Mouse (Mus musculus) cerebellum, adult 2 months (tissue): ENCODE results near the gene Sh3gl3. TPM values are rescaled to one million over a fixed set of nuclear protein-coding genes. Genes with fewer than 3 reads are reported as not detected.
A peak's percentile ranks its signal among the peaks of the same experiment; 100 is the strongest.

ENCODE experiments used
- DNase-seq, 2 experiments: peaks; one replicate each; pipeline ENCODE4 v3.0.0; 2021
- H3K27ac ChIP-seq: fragments of 200-500 bp; 2 replicates; pipeline ENCODE4 v1.5.1; 2012; ENCODE audit warnings: low read length, control low read depth, inconsistent platforms; ENCODE audit not compliant: insufficient read depth
- H3K27me3 ChIP-seq: fragments of 200-500 bp; 2 replicates; pipeline ENCODE4 v1.6.1; 2012; ENCODE audit warnings: inconsistent platforms, mild to moderate bottlenecking, low read length, moderate library complexity; ENCODE audit not compliant: control insufficient read depth, insufficient read depth
- H3K4me1 ChIP-seq: fragments of 200-500 bp; 2 replicates; pipeline ENCODE4 v1.6.1; 2011; ENCODE audit warnings: low read length; ENCODE audit not compliant: control insufficient read depth, insufficient read depth
- H3K4me3 ChIP-seq: fragments of 200-500 bp; replicated peaks from 2 replicates; pipeline ENCODE3; 2011; ENCODE audit warnings: mild to moderate bottlenecking, low read depth, low read length, control low read depth; ENCODE audit not compliant: insufficient read depth
- CTCF ChIP-seq: fragments of 200-500 bp; IDR thresholded peaks from 2 replicates; pipeline ENCODE4 v1.5.1; 2011; ENCODE audit warnings: low read depth, mild to moderate bottlenecking, control low read depth, low read length, moderate library complexity, borderline replicate concordance; ENCODE audit not compliant: insufficient read depth
- POLR2A ChIP-seq: fragments of 200-500 bp; IDR thresholded peaks from 2 replicates; pipeline ENCODE4 v1.6.1; 2011; ENCODE audit warnings: low read length, control low read depth, borderline replicate concordance; ENCODE audit not compliant: insufficient read depth
- WGBS: fragments of 180-500 bp; shearing (Covaris S2); methylation state at CpG from one replicate; pipeline ENCODE4 v1.1.7; 2018; 5-methylcytosine and 5-hydroxymethylcytosine counted together
- polyA plus RNA-seq: library from polyadenylated mRNA; depleted of rRNA; stranded (reverse); fragments of >200 nt; gene quantifications from 2 replicates; pipeline ENCODE4 v1.2.3, GENCODE M21; 2012

Gene Sh3gl3
- polyA plus RNA-seq, 1 experiment = 28.4 TPM

DNA sequence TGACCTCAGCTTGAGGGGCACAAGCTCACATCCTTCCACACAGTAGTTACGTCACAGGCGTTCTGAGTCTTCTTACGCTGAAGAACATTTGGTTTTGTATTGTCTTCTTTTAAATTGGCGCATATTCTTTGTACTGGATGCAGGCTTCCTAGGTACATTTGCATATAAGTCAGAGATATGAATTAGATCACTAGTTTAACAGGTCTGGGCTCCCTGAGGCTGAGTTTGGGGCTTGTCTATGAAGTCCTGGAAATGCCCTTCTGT, 63.2 kb downstream of the Sh3gl3 start:
- no peak for TF ChIP-seq CTCF
- no peak for TF ChIP-seq POLR2A
- Histone ChIP-seq H3K27ac (no peak overlapping the region), H3K4me1 (no peaks in the 10 kb centered on the region), H3K4me3 (no peak overlapping the region), H3K27me3 (no peaks in the 10 kb centered on the region; the same call in 1 of the 2 replicates)
- 94% methylated on average over 4 of the region's 4 CpGs for WGBS
- DNase-seq = no peak

DNA sequence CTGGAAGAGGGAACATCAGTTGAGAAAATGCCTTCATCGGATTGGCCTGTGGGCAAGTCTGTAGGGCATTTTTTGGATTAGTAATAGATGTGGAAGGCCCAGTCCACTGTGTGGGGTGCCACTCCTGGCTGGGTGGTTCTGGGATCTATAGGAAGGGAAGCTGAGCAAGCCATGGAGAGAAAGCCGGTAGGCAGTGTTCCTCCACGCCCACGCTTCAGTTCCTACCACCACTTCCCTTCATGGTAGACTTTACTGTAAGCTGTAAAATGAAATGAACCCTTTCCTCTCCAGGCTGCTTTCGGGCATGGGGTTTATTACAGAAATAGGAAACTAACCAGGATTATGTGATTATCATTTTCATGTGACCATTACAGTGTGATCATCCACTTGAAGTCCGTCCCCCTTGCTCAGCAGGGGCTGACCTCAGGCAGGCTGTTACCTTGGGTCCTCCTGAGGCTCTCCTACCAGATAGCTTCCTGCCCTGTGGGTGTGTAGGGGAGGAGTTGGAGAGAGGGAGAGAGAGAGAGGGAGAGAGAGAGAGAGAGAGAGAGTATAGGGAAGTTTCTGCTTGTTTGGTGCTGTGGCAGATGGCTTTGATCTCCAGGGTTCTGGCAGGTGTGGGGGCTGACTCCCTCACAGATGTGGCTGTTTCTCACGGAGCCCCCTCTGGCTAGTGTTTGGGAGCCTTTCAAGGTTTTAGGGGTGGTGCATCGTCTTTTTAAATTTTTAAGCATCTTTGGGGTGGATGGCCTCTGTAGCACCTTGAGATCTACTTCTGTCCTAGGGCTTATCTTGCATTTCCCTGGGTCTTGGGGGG, 67.0 kb downstream of the Sh3gl3 start:
- no peaks in the 10 kb centered on the region for H3K4me1 ChIP-seq
- 75% methylated on average over 8 of the region's 8 CpGs for WGBS
- H3K27ac ChIP-seq = no peak overlapping the region
- DNase-seq = no peak
- TF ChIP-seq POLR2A (no peak), CTCF (no peak)
- H3K27me3 ChIP-seq = no peaks in the 10 kb centered on the region; the same call in 1 of the 2 replicates
- no peak overlapping the region for H3K4me3 ChIP-seq

DNA sequence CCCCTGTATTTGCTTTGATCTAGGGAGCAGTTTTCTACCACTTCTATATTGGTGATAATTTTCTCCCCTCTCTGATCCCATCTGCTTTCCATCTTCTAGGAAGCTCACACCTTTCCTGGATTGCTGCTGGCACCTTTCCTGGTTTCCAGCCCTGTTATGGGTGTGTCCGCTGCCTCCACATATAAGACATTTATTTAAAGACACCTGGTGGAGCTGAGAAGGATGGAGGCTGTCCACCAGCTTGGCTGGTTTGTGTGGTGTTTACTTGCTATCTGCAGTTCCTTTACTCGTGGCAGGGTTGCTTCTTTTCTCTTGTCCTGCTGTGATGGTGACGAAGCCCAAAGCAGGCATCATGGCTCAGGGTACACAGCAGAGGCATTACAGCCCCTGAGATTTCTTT, 71.1 kb downstream of the Sh3gl3 start:
- no peaks in the 10 kb centered on the region for H3K27me3 ChIP-seq
- TF ChIP-seq CTCF = no peak
- no peak for TF ChIP-seq POLR2A
- H3K27ac ChIP-seq = no peak overlapping the region
- H3K4me1 ChIP-seq = no peaks in the 10 kb centered on the region
- no peak for DNase-seq
- no peak overlapping the region for H3K4me3 ChIP-seq
- 72% methylated on average over 3 of the region's 3 CpGs for WGBS

DNA sequence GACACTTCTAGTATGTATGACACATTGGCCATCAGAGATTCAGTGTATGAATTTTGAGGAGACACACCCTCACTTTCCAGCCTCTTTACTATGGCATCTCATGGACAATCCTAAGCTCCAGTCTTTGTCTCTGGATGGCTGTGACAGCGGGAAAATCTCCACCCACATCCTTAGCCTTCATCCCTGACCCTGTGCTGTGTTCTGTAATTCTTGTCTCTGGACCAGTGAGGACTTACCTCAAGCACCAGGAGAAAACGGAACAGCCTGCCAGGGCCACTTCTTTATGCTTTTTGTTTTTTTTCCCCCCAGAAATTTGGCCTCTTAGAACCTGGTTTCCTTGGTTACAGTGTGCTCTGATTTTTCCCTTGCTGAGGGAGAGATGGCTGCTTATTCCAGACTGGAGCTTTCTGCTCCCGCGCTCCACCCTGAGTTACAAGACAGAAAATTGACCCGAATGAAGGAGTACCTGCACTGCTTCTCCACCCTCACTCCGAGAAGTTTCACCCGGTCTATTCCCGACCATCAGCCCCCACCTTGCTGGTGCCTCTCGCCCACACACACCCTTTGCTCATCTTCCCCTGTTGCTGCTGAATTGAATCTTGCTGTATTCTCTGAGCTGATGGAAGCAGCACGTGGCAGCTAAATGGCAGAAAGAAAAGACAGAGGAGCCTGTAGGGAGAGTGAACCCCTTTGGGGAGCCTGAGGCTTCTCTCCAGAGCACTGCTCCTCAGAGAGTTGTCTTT, 75.5 kb downstream of the Sh3gl3 start:
- Histone ChIP-seq H3K4me3 (no peak overlapping the region), H3K27ac (no peak overlapping the region), H3K27me3 (no peaks in the 10 kb centered on the region), H3K4me1 (no peaks in the 10 kb centered on the region)
- 70% methylated on average over 10 of the region's 10 CpGs for WGBS
- DNase-seq = no peak
- TF ChIP-seq POLR2A (no peak), CTCF (no peak)

DNA sequence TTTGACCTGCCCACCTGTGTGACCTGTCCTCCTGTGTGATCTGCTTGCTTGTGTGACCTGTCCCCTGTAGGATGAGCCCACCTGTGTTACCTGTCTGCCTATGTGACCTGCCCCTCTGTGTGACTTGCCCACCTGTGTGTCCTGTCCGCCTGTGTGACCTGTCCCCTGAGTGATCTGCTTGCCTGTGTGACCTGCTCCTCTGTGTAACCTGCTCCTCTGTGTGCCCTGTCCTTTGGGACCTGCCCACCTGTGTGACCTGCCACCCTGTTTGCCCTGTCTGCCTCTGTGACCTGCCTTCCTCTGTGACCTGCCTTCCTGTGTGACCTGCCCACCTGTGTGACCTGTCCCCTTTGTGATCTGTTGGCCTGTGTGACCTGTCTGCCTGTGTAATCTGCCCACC, 79.7 kb downstream of the Sh3gl3 start:
- no peaks in the 10 kb centered on the region for H3K4me1 ChIP-seq
- no peak overlapping the region for H3K4me3 ChIP-seq
- 95% methylated on average over 1 of the region's 1 CpGs for WGBS
- no peak for DNase-seq
- no peaks in the 10 kb centered on the region for H3K27me3 ChIP-seq
- no peak overlapping the region for H3K27ac ChIP-seq
- TF ChIP-seq POLR2A (no peak), CTCF (no peak)

DNA sequence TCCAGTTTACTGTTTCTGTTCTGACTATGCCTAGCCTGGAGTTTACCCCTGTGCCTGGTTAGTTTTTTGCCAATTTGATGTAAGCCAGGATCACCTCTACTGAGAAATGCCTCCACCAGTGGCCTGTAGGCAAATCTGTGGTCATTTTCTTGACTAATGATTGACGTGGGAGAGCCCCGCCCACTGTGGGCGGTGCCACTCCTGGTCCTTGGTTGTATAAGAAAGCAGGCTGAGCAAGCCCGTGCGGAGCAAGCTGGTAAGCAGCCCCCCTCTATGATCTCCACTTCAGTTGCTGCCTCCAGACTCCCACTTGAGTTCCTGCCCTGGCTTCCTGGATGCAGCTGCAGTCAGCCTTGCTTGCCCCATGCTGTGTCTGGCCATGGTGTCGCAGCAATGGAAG, 83.3 kb downstream of the Sh3gl3 start:
- TF ChIP-seq CTCF = no peak
- TF ChIP-seq POLR2A = no peak
- no peak for DNase-seq
- Histone ChIP-seq H3K27ac (no peak overlapping the region), H3K4me1 (no peaks in the 10 kb centered on the region), H3K27me3 (no peaks in the 10 kb centered on the region), H3K4me3 (no peak overlapping the region)
- WGBS = 60% methylated on average over 6 of the region's 6 CpGs

DNA sequence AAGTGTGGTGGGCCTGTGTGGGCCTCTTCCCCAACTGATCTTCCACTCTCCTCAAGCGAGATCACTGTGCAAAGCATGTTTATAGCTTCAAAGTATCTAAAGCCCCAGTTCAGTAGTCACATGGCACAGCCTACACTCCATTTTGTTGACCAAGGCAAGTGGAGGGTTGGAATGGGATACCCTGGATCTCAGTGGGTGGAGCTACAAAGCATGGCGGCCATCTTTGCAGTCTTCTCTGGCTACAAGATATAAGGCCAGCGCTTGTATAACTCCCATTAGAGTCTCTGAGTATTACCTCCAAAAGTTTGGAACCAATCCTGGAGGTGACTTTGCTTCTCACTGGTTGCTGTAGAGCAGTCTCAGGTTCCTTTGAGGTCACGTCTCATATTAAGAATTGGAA, 83.9 kb downstream of the Sh3gl3 start:
- TF ChIP-seq CTCF = no peak
- TF ChIP-seq POLR2A = no peak
- WGBS = 97% methylated on average over 4 of the region's 4 CpGs
- DNase-seq = no peak
- H3K4me3 ChIP-seq = no peak overlapping the region
- H3K27ac ChIP-seq = no peak overlapping the region
- H3K4me1 ChIP-seq = no peaks in the 10 kb centered on the region
- no peaks in the 10 kb centered on the region for H3K27me3 ChIP-seq

DNA sequence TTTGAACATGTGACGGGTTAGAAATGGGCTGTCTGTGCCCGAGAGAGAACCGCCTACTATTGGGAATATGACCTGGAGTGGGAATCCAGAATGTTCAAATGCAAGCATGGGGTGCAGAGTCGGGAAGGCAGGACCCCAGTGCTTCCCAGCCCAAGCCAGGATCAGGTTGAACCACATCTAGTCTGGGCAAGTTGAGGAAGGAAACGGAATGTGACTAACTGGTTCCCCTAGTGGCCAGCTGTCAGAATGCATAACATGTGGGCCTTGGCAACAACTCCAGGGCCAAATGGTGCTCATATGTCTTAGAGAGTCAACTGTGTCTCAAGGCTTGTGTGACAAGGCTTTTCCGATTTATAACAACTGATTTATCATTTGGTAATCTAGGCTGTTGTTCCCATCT, 86.6 kb downstream of the Sh3gl3 start:
- Histone ChIP-seq H3K27me3 (no peaks in the 10 kb centered on the region), H3K4me3 (no peak overlapping the region), H3K4me1 (no peaks in the 10 kb centered on the region), H3K27ac (no peak overlapping the region)
- peak; percentile 43; the same call in 1 of the 2 replicates for TF ChIP-seq CTCF
- no peak for TF ChIP-seq POLR2A
- peak; percentile 25 to 33 for DNase-seq
- 64% methylated on average over 6 of the region's 6 CpGs for WGBS
